Mouse (Mus musculus) left cerebral cortex, postnatal 36 days (tissue): ENCODE measurements around the gene Slc25a30. TPM values are rescaled to one million over a fixed set of nuclear protein-coding genes. Genes with fewer than 3 reads are reported as not detected.
"Not testable (repeated sequence)": the region's sequence is repeated elsewhere in the genome, so short reads cannot be mapped to it uniquely, and the experiment has no call there.

Experiments used
- DNase-seq, 2 experiments: peaks; one replicate each; pipeline ENCODE4 v3.0.0; 2021 to 2022; ENCODE audit warnings: low spot score in 2 of 2, mixed read lengths in 1 of 2
- intact Hi-C: fragments of 180-260 bp; cut with DNase I; formaldehyde crosslinking; loops from one replicate; pipeline ENCODE4 v1.15.1; 2025
- total RNA-seq, 2 experiments: library from RNA; stranded (reverse); gene quantifications; 2 replicates each; pipeline ENCODE4 v1.2.3; 2021

The Slc25a30 gene
- total RNA-seq, 2 experiments from 2014 or later: 11.3 to 11.7 TPM

GRCm38 (mm10) chr14:75794726-75795125 lies 7.9 kb upstream of the Slc25a30 start:
- intact Hi-C loops: no loop called here
- no peak for DNase-seq

GRCm38 (mm10) chr14:75794324-75794723 lies 7.5 kb upstream of the Slc25a30 start:
- intact Hi-C loops: no loop called here
- DNase-seq: no peak

- no peak for DNase-seq
- intact Hi-C loops: no loop called here
Measured at GRCm38 (mm10) chr14:75793110-75793509, 6.3 kb upstream of the Slc25a30 start.

GRCm38 (mm10) chr14:75791372-75791771 lies 4.5 kb upstream of the Slc25a30 start:
- DNase-seq: no peak
- intact Hi-C loops: no loop called here

GRCm38 (mm10) chr14:75790411-75790996 lies 3.7 kb upstream of the Slc25a30 start:
- DNase-seq: no peak
- intact Hi-C loops: no loop called here

GRCm38 (mm10) chr14:75789291-75789690 lies 2.5 kb upstream of the Slc25a30 start:
- DNase-seq: no peak
- intact Hi-C loops: no loop called here

- intact Hi-C loops: loop anchor here (2.0 kb wide), 1 partner anchor 41 kb away; no protein-coding TSS in a partner anchor
- DNase-seq: no peak
Measured at GRCm38 (mm10) chr14:75787794-75788175, 948 bp upstream of the Slc25a30 start.

- intact Hi-C loops: loop anchor here (2.0 kb wide), 1 partner anchor 42 kb away; no protein-coding TSS in a partner anchor
- no peak for DNase-seq
Measured at GRCm38 (mm10) chr14:75786424-75786867, 391 bp downstream of the Slc25a30 start.

GRCm38 (mm10) chr14:75779913-75780312 lies 6.9 kb downstream of the Slc25a30 start:
- intact Hi-C loops: no loop called here

GRCm38 (mm10) chr14:75776637-75777036 lies 10.2 kb downstream of the Slc25a30 start:
- DNase-seq: no peak
- intact Hi-C loops: no loop called here

More at GRCm38 (mm10) chr14:75779913-75780312, 6.9 kb downstream of the Slc25a30 start:
- no peak for DNase-seq

- intact Hi-C loops: no loop called here
- no peak for DNase-seq
Measured at GRCm38 (mm10) chr14:75773431-75773830, 13.4 kb downstream of the Slc25a30 start.

GRCm38 (mm10) chr14:75772407-75772806 lies 14.4 kb downstream of the Slc25a30 start:
- DNase-seq, intact Hi-C loops: not testable (repeated sequence)

- intact Hi-C loops: no loop called here
- DNase-seq: no peak
Measured at GRCm38 (mm10) chr14:75771101-75771501, 15.7 kb downstream of the Slc25a30 start.

- DNase-seq: no peak
- intact Hi-C loops: no loop called here
Measured at GRCm38 (mm10) chr14:75769334-75769733, 17.5 kb downstream of the Slc25a30 start.

- no peak for DNase-seq
- intact Hi-C loops: no loop called here
Measured at GRCm38 (mm10) chr14:75768275-75768608, 18.6 kb downstream of the Slc25a30 start.

- DNase-seq: peak; percentile 52 to 62
- intact Hi-C loops: no loop called here
Measured at GRCm38 (mm10) chr14:75767492-75768274, 19.2 kb downstream of the Slc25a30 start.

- DNase-seq: no peak
- intact Hi-C loops: no loop called here
Measured at GRCm38 (mm10) chr14:75761028-75761805, 25.6 kb downstream of the Slc25a30 start.

GRCm38 (mm10) chr14:75758401-75758800 lies 28.4 kb downstream of the Slc25a30 start:
- intact Hi-C loops: no loop called here
- no peak for DNase-seq

GRCm38 (mm10) chr14:75757821-75758220 lies 29.0 kb downstream of the Slc25a30 start:
- DNase-seq: no peak
- intact Hi-C loops: no loop called here

- no peak for DNase-seq
- intact Hi-C loops: no loop called here
Measured at GRCm38 (mm10) chr14:75756971-75757370, 29.9 kb downstream of the Slc25a30 start.
